Mouse (Mus musculus): ENCODE results near the gene Scel.

The Scel gene

DNA sequence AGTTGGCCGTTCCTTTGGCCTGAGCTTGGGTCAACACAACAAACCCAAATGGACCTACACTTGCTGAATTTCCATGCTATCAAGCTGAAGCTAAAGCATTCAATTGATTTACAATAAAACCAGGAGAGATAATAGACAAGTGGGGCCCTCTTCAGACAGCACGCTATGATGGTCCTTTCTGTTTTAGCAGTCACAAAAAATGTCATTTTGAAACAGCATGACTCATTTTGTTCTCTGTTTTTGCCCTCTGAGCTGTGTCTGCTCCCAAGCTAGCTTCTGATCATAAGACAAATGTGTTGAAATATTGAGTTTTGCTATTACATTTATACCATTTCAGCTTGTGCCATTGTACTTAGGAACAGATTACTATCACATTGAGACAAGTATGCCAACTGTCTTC is 108.1 kb downstream of the Scel start:
- ChIA-PET CTCF (interaction anchor here in 1 of 4 experiments (0.6 kb wide), 1 partner anchor 235 kb away, joined by 4 read pairs; no protein-coding TSS in a partner anchor), POLR2A (no interaction called here)

DNA sequence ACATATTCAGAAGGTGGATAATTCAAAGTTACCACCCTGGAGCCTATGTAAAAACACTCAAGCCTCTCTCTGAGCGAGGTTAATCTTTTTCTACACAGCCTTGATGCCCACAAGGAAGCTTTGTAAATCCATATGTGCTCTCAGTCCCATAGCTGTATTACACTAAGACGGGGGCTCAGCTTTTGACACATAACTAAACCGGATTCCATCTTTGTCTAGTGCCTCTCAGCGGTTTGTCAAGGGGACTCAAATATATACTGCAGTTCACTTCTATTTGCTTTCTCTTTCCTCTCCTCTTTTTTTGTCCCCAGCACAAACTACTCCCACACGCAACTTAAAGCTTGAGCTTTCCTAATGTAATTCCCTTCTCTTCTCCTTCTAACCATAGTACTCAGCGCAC is 113.0 kb downstream of the Scel start:
- CTCF ChIA-PET: no interaction called here
- POLR2A ChIA-PET: no interaction called here

DNA sequence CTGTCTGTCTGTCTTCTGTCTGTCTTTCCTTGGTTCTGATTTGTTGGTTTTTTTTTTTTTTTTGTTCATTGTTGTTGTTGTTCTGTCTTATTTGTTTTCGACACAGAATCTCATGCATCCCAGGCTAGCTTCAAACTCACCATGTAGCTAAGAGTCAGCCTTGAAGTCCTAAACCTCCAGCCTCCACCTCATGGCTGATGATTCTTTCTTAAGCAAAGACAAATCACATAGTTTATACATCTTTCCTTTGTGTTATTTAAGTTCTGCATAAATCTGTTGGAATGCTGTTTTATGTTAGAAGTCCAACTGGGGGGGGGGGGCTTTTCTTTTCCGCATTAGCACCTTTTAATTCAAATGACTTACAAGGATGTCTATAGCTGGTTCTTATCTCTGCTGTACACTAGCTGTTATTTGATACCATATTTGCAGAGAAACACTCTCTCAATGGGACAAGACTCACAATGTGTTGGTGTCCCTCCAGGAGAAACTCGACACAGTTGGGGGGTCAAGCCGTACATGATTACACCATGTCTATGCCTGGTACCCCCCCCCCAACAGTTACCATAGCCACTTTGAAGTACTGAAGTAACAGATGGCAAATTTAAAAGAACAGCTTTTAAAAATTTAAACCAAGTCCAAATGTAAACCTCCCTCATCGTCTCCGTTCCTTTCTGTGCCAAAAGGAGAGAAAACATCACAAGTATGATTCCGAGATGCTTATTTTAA is 116.7 kb downstream of the Scel start:
- CTCF ChIA-PET: interaction anchor here in 3 of 4 experiments (0.6 to 0.7 kb wide), 4 partner anchors 15 to 185 kb away, joined by 3 to 6 read pairs (median 4); no protein-coding TSS in a partner anchor
- POLR2A ChIA-PET: interaction anchor here in 1 of 4 experiments (0.7 kb wide), 1 partner anchor 229 kb away, joined by 3 read pairs; no protein-coding TSS in a partner anchor

DNA sequence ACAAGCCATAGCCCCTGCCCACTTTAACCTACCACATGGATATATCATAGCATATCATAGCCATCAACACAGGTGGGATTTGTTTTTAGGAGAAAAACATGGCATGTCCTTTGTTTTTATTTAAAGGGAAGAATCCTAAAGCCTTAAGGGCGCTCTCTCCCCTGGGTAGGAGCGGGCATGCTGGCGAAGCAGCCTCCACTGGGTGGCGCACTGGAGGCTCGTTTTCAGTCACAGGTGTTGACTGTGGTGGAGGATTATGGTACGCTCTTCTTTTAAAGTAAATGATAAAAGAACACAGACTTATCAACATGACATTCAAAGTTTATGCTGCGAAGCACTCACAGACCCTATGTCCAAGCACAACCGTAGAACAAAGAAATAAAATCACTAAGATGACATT is 117.4 kb downstream of the Scel start:
- CTCF ChIA-PET: no interaction called here
- POLR2A ChIA-PET: no interaction called here

DNA sequence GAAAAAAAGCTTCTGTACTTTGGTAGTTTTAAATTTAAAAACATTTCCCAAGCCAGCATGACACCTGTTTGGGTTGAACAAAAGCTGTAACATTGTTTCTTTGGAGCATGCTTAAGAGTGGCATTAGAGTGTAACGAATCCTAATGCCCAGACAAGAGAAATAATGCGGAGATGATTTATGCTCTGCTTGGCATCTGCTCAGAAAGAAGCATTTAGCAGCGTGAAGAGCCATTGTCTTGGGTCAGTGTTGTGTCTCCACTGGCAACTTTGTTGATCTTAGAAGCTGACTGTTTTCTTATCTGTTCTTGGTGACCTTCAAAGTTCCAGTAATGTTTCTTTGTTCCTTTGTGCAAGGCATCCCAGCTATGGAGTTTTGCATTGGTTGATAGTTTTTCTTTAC is 130.8 kb downstream of the Scel start:
- POLR2A ChIA-PET: no interaction called here

DNA sequence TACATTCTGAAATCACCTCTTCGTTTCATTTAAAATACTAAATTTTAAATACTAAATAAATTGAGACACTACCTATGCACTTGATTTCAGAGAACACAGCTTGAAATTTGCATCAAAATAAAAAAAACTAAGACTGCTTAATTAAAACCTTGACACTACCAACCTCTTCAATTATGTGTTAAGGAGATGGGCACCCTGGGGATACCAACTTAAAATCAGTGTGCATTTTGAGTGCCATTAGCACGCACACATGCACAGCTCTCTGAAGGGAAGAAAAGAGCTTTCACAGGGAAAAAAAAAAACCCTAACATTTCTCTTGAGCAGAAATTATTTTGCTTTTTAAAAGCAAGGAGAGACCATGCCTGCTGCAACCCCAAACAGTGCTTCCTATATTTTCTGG is 134.8 kb downstream of the Scel start:
- ChIA-PET POLR2A (interaction anchor here in 1 of 4 experiments (0.6 kb wide), 1 partner anchor 1908 kb away, joined by 3 read pairs; no protein-coding TSS in a partner anchor), CTCF (no interaction called here)

More for the DNA sequence above, 130.8 kb downstream of the Scel start:
- CTCF ChIA-PET: no interaction called here

DNA sequence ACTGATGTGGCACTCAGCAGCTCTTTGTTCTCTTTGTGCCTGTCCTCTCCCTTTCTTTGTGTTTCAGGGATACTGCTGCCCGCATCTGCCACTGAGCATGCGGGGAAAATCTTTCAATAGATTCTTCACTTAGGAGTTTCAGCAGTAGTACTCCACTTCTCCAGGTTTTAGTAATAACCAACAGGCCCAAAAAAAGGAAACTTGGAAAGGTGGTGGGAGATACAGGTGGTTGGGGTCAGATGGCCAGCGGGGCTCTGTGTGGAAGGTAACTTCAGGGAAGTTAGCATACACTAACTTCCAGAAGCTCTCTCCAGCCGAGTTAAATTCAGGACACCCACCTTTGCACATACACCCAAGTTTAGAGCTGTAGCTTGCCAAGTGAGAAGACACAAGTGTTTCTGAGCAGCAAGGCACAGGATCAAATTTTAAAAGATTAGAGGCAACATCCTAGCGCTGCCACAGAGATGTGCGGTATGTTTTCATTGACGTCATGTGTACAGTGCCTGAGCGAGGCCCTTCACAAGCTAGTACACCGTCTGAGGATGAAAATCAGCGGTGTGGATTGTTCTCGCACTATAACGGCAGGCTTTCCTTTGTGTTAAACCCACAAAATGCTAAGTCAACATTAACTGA is 135.6 kb downstream of the Scel start:
- CTCF ChIA-PET: no interaction called here
- POLR2A ChIA-PET: interaction anchor here in 2 of 4 experiments (0.5 to 0.6 kb wide), 2 partner anchors 578 to 1909 kb away, joined by 3 read pairs; no protein-coding TSS in a partner anchor

DNA sequence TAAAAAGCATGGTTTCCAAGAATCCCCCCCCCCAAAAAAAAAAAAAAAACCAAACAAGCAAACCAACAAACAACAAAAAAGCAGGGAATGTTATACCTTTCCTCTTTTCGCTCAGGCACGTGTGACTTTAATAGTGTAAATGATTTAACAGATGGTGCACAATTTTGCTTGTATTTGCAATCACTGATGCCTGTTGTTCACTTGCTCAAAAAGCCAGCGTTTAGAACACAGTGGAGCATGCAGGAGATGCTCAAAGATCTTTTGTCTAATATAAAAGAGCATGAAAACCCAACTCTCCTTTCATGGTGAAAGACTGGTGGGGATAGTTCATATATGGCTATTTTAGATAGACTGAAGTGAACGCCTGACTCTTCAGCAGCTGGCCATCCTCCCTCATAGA is 136.2 kb downstream of the Scel start:
- CTCF ChIA-PET: no interaction called here
- POLR2A ChIA-PET: interaction anchor here in 2 of 4 experiments (0.5 to 1.8 kb wide), 6 partner anchors 30 to 1528 kb away, joined by 3 to 5 read pairs (median 4); partner anchors contain the start of genes Mycbp2 (in 2 of the 2), Kctd12 (in 1 of the 2) and Rbm26 (in 1 of the 2)

DNA sequence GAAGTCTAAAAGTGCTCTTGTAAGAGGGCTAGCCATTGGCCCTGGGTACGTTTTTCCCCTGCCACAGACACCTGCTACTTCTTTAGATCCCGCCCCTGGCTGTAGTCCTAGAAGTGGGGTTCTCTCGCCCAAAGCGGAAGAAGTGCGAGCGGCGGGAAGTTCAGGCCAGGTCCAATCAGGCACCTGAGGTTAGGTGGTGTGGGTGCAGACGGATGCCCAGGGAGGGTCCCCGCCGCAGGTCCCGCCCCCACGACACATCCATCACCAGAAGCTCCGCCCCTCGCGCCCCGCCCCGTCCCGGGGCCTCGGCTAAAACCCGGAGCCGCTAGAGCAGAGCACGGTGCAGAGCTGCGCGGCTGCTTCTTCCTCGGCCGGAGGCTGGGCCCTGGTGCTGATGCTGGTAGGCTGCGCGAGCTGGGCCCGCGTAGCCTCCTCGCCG is 136.8 kb downstream of the Scel start, which contains the start of gene Slain1:
Gene Slain1 (plus strand): TSS at position 333 of the 439 bp plus-strand sequence.
- ChIA-PET POLR2A (interaction anchor here in 3 of 4 experiments (0.7 to 1.8 kb wide), 11 partner anchors 10 to 1527 kb away, joined by 3 to 5 read pairs (median 4); partner anchors contain the start of genes Mycbp2 (in 2 of the 3), Kctd12 (in 1 of the 3) and Rbm26 (in 1 of the 3)), CTCF (no interaction called here)

DNA sequence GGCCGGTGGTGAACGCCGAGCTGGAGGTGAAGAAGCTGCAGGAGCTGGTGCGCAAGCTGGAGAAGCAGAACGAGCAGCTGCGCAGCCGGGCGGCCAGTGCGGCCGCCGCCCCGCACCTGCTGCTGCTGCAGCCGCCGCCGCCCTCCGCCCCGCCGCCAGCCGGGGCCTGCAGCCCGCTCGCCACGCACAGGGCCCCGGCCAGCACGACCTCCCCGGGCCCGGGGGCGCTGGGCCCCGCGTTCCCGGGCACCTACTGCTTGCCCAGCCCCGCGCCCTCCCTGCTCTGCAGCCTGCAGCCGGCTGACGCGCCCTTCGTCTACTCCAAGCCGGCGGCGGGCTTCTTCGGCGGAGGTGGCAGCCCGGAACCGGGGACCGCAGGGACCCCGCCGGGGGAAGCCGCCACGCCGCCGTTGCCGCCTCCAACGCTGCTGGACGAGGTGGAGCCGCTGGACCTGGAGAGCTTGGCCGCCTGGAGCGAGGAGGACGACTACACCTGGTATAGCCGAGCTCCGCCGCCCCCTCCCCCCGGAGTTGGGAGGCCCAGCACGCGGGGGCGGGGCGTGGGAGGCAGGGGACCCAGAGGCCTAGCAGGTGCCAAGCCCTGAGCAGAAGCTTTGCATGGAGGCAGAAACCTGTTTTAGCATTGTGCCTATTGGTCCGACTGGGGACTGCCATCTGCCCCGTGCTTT is 137.4 kb downstream of the Scel start:
- ChIA-PET POLR2A (interaction anchor here in 3 of 4 experiments (0.6 to 1.8 kb wide), 16 partner anchors 10 to 1781 kb away, joined by 3 to 5 read pairs (median 4); partner anchors contain the start of genes Mycbp2 (in 2 of the 3), Kctd12 (in 1 of the 3) and Rbm26 (in 1 of the 3)), CTCF (interaction anchor here in 1 of 4 experiments (0.7 kb wide), 1 partner anchor 559 kb away, joined by 6 read pairs; no protein-coding TSS in a partner anchor)

DNA sequence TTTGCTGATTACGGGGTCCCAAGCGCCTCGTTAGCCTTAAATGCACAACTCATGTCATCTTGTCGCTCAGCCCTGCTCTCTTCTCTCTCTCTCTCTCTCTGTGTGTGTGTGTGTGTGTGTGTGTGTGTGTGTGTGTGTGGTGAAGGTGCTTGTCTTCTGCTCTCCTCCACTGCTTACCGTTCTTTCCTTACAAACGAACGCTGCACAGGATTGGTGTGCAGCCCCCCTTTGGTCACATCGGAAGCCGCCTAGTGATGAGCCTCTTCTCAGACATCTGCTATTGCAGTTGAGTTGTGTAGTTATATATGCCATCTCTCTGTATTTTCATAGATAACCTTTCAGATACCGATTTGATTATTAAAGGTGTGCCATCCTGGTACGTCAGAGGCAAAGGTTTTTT is 138.0 kb downstream of the Scel start:
- ChIA-PET POLR2A (interaction anchor here in 3 of 4 experiments (0.6 to 1.8 kb wide), 10 partner anchors 9 to 1782 kb away, joined by 3 to 5 read pairs (median 4); partner anchors contain the start of gene Mycbp2 (in 1 of the 3)), CTCF (interaction anchor here in 1 of 4 experiments (0.7 kb wide), 1 partner anchor 560 kb away, joined by 6 read pairs; no protein-coding TSS in a partner anchor)

DNA sequence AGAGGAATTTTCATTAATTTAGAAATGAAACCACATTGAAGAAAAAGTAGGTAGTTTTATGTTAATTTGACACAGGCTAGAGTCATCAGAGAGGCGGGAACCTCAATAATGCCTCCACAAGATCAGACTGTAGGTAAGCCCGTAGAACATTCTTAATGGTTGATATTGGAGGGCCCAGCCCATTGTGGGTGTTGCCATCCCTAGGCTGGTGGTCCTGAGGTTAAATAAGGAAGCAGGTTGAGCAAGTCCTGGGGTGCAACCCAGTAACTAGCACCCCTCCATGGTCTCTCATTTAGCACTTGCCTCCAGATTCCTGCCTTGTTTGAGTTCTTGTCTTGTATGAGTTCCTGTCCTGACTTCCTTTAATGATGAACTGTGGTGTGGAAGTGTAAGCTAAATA is 138.4 kb downstream of the Scel start:
- POLR2A ChIA-PET: interaction anchor here in 1 of 4 experiments (0.6 kb wide), 1 partner anchor 33 kb away, joined by 4 read pairs; no protein-coding TSS in a partner anchor

DNA sequence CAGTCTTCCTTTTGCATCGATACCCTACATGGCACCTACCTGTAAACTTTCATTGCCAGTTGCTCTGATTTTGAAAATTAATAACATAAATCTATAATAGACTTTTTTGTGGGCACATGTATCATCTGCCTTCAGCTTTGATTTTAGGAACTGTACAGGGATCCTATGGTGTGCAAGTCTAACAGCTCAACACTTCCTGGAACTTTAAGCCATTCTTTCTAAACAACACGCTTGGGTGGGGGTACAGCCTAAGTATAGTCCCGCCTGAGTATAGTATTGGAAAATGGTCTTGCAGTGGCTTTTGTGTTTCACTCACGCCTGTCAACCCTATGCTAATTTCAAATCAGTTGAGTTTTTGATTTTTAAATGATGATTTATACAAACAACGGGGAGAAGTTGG is 139.4 kb downstream of the Scel start:
- ChIA-PET CTCF (no interaction called here), POLR2A (no interaction called here)

More for the DNA sequence above, 138.4 kb downstream of the Scel start:
- CTCF ChIA-PET: no interaction called here

DNA sequence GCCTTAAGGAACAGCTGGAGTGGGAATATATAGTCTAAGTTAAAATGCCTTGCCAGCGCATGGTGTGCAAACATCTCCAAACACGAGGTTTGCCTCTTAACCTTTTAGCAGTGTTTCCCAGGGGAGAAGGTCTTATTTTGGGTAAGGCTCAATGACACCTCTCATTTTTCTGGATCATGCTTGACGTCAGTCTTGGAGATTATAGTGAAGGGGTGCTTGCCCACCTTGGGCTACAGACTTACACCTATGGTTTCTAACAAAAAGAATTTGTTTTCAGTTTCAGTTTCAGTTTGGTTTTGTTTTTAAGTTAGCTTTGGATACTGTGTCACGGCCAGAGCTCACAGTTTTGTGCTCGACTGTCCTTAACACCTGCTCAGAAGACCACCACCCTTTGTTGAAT is 140.7 kb downstream of the Scel start:
- CTCF ChIA-PET: no interaction called here

DNA sequence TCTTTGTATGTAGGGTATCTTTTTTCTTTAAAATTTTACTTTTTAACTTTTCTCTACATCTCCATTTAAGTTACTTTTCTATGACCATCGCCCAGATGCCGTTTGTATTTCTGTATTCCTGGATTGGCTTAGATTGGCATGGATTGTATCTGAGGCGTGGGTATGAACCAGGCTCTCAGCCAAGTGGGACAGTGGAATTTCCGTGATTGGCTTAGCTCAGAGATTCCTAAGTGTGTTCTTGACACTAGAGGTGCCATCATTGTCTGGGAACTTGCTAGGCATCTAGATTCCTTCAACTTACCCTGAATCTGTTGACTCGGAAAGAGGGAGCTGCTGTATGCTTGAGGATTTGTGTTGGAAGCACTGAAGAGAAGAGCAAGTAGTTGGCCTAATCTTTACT is 142.3 kb downstream of the Scel start:
- ChIA-PET POLR2A (interaction anchor here in 1 of 4 experiments (0.6 kb wide), 1 partner anchor 1432 kb away, joined by 3 read pairs; no protein-coding TSS in a partner anchor), CTCF (no interaction called here)

More for the DNA sequence above, 140.7 kb downstream of the Scel start:
- POLR2A ChIA-PET: no interaction called here

DNA sequence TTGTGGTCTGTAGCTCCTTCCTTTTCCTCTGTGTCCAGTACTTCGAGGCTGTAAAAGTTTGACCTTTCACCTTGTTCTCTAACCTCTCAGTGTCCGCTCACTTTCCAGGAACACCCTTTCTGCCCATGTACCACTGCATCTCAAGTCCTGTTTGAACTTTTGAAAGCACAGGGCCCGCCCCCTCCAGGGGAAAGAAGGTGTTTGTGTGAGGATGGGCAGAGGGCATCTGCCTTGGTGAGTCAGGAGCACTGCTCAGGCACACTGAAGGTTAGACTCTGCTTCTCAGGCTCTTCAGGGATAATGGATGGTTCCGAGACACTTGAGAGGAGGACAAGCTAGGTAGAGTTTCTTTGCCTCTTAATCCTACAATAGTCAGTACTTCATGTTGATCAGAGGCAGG is 144.7 kb downstream of the Scel start:
- CTCF ChIA-PET: no interaction called here

More for the DNA sequence above, 144.7 kb downstream of the Scel start:
- POLR2A ChIA-PET: interaction anchor here in 1 of 4 experiments (0.6 kb wide), 1 partner anchor 26 kb away, joined by 3 read pairs; no protein-coding TSS in a partner anchor
